Mouse (Mus musculus) intestine, embryonic 16.5 days (tissue): ENCODE results near the gene Lefty2. TPM values are rescaled to one million over a fixed set of nuclear protein-coding genes. Genes with fewer than 3 reads are reported as not detected.

Source experiments
- ATAC-seq: fragments of 200-750 bp; cut with Nextera tagmentation; 2 replicates; pipeline ENCODE4 v1.8.0; 2017; ENCODE audit warnings: moderate TSS enrichment, moderate library complexity
- H3K27ac ChIP-seq: fragments of 300-500 bp; sonication (generic); 2 replicates; pipeline ENCODE4 v1.5.1; 2014; ENCODE audit warnings: mild to moderate bottlenecking, low read length
- H3K27me3 ChIP-seq: fragments of 300-500 bp; sonication (generic); replicated peaks from 2 replicates; pipeline ENCODE4 v1.6.1; 2014; ENCODE audit warnings: low read length, control low read depth, mixed read lengths; ENCODE audit not compliant: control insufficient read depth, insufficient read depth
- H3K36me3 ChIP-seq: fragments of 300-500 bp; sonication (generic); 2 replicates; pipeline ENCODE4 v1.6.1; 2014; ENCODE audit warnings: low read length, control low read depth; ENCODE audit not compliant: control insufficient read depth, insufficient read depth
- H3K4me1 ChIP-seq: fragments of 300-500 bp; sonication (generic); 2 replicates; pipeline ENCODE4 v1.6.1; 2014; ENCODE audit warnings: low read length, control low read depth, mixed read lengths; ENCODE audit not compliant: control insufficient read depth, insufficient read depth
- H3K4me2 ChIP-seq: fragments of 300-500 bp; sonication (generic); 2 replicates; pipeline ENCODE4 v1.6.1; 2014; ENCODE audit warnings: low read depth, low read length, control low read depth
- H3K4me3 ChIP-seq: fragments of 300-500 bp; sonication (generic); 2 replicates; pipeline ENCODE4 v1.5.1; 2014; ENCODE audit warnings: mild to moderate bottlenecking, low read length
- H3K9ac ChIP-seq: fragments of 300-500 bp; sonication (generic); 2 replicates; pipeline ENCODE4 v1.6.1; 2014; ENCODE audit warnings: low read depth, low read length
- H3K9me3 ChIP-seq: fragments of 300-500 bp; sonication (generic); 2 replicates; pipeline ENCODE4 v1.6.1; 2016; ENCODE audit warnings: low read length, control low read depth; ENCODE audit not compliant: control insufficient read depth
- WGBS: fragments of 180-500 bp; shearing (Covaris S2); extraction: QIAGEN DNeasy Blood & Tissue Kit; methylation state at CpG from one replicate; pipeline ENCODE4 v1.1.7; 2014; 5-methylcytosine and 5-hydroxymethylcytosine counted together
- polyA plus RNA-seq: library from polyadenylated mRNA; unstranded; fragments of >200 nt; fragmentation: Nextera tagmentation; extraction: Ambion mirVana; gene quantifications from 2 replicates; pipeline ENCODE4 v1.2.1, GENCODE M21; 2015

Gene Lefty2
- polyA plus RNA-seq, 1 experiment from 2014 or later: not detected

DNA sequence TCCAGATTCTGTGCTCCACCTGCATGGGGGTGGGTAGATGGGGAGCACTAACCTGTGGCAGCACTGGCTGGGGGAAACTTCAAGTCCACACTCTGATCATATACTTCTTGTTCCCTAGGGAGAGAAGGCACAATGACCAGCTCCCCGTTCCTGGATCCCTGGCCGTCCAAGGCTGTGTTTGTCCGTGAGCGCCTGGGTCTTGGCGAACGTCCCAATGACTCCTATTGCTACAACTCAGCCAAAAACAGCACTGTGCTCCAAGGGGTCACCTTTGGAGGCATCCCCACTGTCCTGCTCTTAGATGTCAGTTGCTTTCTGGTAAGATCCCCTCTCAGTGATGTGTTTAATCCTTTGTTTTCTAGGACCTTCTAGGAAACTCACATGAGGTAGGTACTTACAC is 53.5 kb downstream of the Lefty2 start:
- Histone ChIP-seq H3K36me3 (no peaks in the 10 kb centered on the region), H3K4me2 (no peak overlapping the region), H3K9ac (no peak overlapping the region), H3K27ac (no peak overlapping the region), H3K9me3 (no peaks in the 10 kb centered on the region), H3K4me1 (peaks cover 43% of the 10 kb centered on the region), H3K27me3 (no peaks in the 10 kb centered on the region), H3K4me3 (no peak overlapping the region)
- WGBS: 82% methylated on average over 6 of the region's 6 CpGs
- no peak for ATAC-seq

Other genes with a start within 250 kb of the Lefty2 start
- 0.05 and 0.10 TPM in 2 replicates for gene Mixl1, start 196.1 kb upstream of the Lefty2 start, polyA plus RNA-seq
- 17.1 and 17.5 TPM in 2 replicates for gene Acbd3, start 167.1 kb upstream of the Lefty2 start, polyA plus RNA-seq
- gene H3f3a, start 79.2 kb upstream of the Lefty2 start, polyA plus RNA-seq: 1,661 and 1,810 TPM in 2 replicates
- 28.3 and 30.8 TPM in 2 replicates for gene Sde2, start 42.0 kb upstream of the Lefty2 start, polyA plus RNA-seq
- gene Pycr2, start 11.2 kb downstream of the Lefty2 start, polyA plus RNA-seq: 63.8 and 73.2 TPM in 2 replicates
- 1.8 and 2.0 TPM in 2 replicates for gene Lefty1, start 41.9 kb downstream of the Lefty2 start, polyA plus RNA-seq
- 14.9 and 16.2 TPM in 2 replicates for gene Tmem63a, start 49.2 kb downstream of the Lefty2 start, polyA plus RNA-seq
- gene Ephx1, start 127.8 kb downstream of the Lefty2 start, polyA plus RNA-seq: 3.3 and 4.4 TPM in 2 replicates
- not detected in 2 replicates for gene 9130409I23Rik, start 158.1 kb downstream of the Lefty2 start, polyA plus RNA-seq